Mouse (Mus musculus): ENCODE data around the gene Synrg.

Gene Synrg

GRCm38 (mm10) chr11:83981338-83981737 is 17.1 kb downstream of the Synrg start:
- DNase-seq (ENCODE audit: low spot score) = no peak

- DNase-seq (ENCODE audit: low spot score) = no peak
Measured at GRCm38 (mm10) chr11:83991701-83992100, 27.5 kb downstream of the Synrg start.

GRCm38 (mm10) chr11:83993428-83993827 is 29.2 kb downstream of the Synrg start:
- no peak for DNase-seq (ENCODE audit: low spot score)

GRCm38 (mm10) chr11:83994481-83994880 is 30.3 kb downstream of the Synrg start:
- DNase-seq (ENCODE audit: low spot score) = no peak

- no peak for DNase-seq (ENCODE audit: low spot score)
Measured at GRCm38 (mm10) chr11:83995535-83995950, 31.3 kb downstream of the Synrg start.

- no peak for DNase-seq (ENCODE audit: low spot score)
Measured at GRCm38 (mm10) chr11:83997171-83997868, 33.1 kb downstream of the Synrg start.

- no peak for DNase-seq (ENCODE audit: low spot score)
Measured at GRCm38 (mm10) chr11:83998993-83999392, 34.8 kb downstream of the Synrg start.

GRCm38 (mm10) chr11:83999411-83999915 is 35.2 kb downstream of the Synrg start:
- DNase-seq (ENCODE audit: low spot score) = no peak

GRCm38 (mm10) chr11:84001257-84001656 is 37.0 kb downstream of the Synrg start:
- DNase-seq (ENCODE audit: low spot score) = no peak

GRCm38 (mm10) chr11:84003986-84004385 is 39.8 kb downstream of the Synrg start:
- DNase-seq (ENCODE audit: low spot score) = no peak

- DNase-seq (ENCODE audit: low spot score) = no peak
Measured at GRCm38 (mm10) chr11:84009001-84009400, 44.8 kb downstream of the Synrg start.

- no peak for DNase-seq (ENCODE audit: low spot score)
Measured at GRCm38 (mm10) chr11:84010411-84010810, 46.2 kb downstream of the Synrg start.

- DNase-seq (ENCODE audit: low spot score) = no peak
Measured at GRCm38 (mm10) chr11:84011050-84011449, 46.8 kb downstream of the Synrg start.

- DNase-seq (ENCODE audit: low spot score) = no peak
Measured at GRCm38 (mm10) chr11:84011576-84011975, 47.3 kb downstream of the Synrg start.

GRCm38 (mm10) chr11:84013105-84013504 is 48.9 kb downstream of the Synrg start:
- DNase-seq (ENCODE audit: low spot score) = no peak

- no peak for DNase-seq (ENCODE audit: low spot score)
Measured at GRCm38 (mm10) chr11:84016147-84016809, 52.0 kb downstream of the Synrg start.

GRCm38 (mm10) chr11:84016810-84017508 is 52.7 kb downstream of the Synrg start:
- no peak for DNase-seq (ENCODE audit: low spot score)

- no peak for DNase-seq (ENCODE audit: low spot score)
Measured at GRCm38 (mm10) chr11:84027231-84027630, 63.0 kb downstream of the Synrg start.

GRCm38 (mm10) chr11:84028271-84029028 is 64.2 kb downstream of the Synrg start:
- DNase-seq (ENCODE audit: low spot score) = no peak

- DNase-seq (ENCODE audit: low spot score) = peak; percentile 33
Measured at GRCm38 (mm10) chr11:84031971-84032370, 67.7 kb downstream of the Synrg start.

- DNase-seq (ENCODE audit: low spot score) = no peak
Measured at GRCm38 (mm10) chr11:84032559-84032958, 68.3 kb downstream of the Synrg start.

- DNase-seq (ENCODE audit: low spot score) = no peak
Measured at GRCm38 (mm10) chr11:84033671-84034070, 69.4 kb downstream of the Synrg start.

All from c-Kit-positive CD71-positive TER-119-positive erythroid progenitor cells, embryonic 14.5 days (primary cell).